12 mouse cellular contexts compared by ENCODE assay signal in the genomic region with DNA sequence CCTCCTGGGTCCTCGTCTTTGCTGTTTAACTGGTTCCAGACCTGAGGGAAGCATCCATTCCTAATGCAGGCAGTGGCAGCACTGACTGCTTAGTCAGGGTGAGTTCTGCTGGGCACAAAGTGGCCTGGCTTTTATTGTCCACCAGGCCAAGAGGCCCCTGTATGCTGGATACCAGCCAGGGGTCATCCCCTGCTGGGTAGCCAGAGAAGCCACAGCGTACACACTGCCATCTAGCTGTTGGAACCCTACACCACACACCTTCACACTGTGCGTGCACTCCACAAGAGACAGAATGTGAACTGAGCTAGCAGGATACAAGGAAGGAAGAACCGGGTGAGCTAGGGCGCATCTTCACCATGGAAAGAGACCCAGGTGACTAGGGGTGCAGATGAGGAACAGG.
A peak's percentile ranks its signal among the peaks of the same experiment; 100 is the strongest.
DNase-seq lines count a peak whose midpoint lies in the region; ATAC-seq and TF ChIP-seq lines count a peak whose summit lies in the region.
"Had no signal": no experiment of that assay in that cellular context is flagged by ENCODE, and none has a peak within 500 bp of the region (broad histone marks: within the 10 kb centered on the region; RNA-seq: fewer than 3 reads in every experiment).

No protein-coding gene starts in this region.

- peak; percentile 15 for TF ChIP-seq CTCF in liver, adult 2 months (IDR thresholded peaks at IDR 0.05; ENCODE audit: low read depth, low read length)
- TF ChIP-seq CTCF in embryonic fibroblast, embryonic 13.5 days (IDR thresholded peaks at IDR 0.05; ENCODE audit: borderline replicate concordance, insufficient read depth, low read length): peak; percentile 46; the same call in 1 of the 2 replicates
- no peak for TF ChIP-seq CTCF in olfactory bulb, adult 2 months (IDR thresholded peaks at IDR 0.05; ENCODE audit: insufficient read depth, low read depth, low read length)

- no peaks in the 10 kb centered on the region for H3K36me3 ChIP-seq in embryonic facial prominence, embryonic 11.5 days (replicated peaks; ENCODE audit: control insufficient read depth, insufficient read depth, low read depth, low read length)
- H3K36me3 ChIP-seq in embryonic facial prominence, embryonic 10.5 days (replicated peaks): no peaks in the 10 kb centered on the region
- H3K36me3 ChIP-seq in liver, adult 2 months (ENCODE audit: control insufficient read depth, insufficient read depth, low read length): no peaks in the 10 kb centered on the region
- no peaks in the 10 kb centered on the region for H3K36me3 ChIP-seq in liver, embryonic 11.5 days (ENCODE audit: control insufficient read depth, insufficient read depth, low read length)
- H3K36me3 ChIP-seq in forebrain, embryonic 13.5 days (ENCODE audit: poor library complexity, severe bottlenecking): no peaks in the 10 kb centered on the region

- no peaks in the 10 kb centered on the region for H3K9me3 ChIP-seq in embryonic facial prominence, embryonic 11.5 days (replicated peaks; ENCODE audit: control insufficient read depth, low read length)
- H3K9me3 ChIP-seq in embryonic facial prominence, embryonic 10.5 days: no peaks in the 10 kb centered on the region
- H3K9me3 ChIP-seq in liver, embryonic 11.5 days (ENCODE audit: control insufficient read depth, low read length): no peaks in the 10 kb centered on the region
- H3K9me3 ChIP-seq in forebrain, embryonic 13.5 days (replicated peaks): no peaks in the 10 kb centered on the region

- WGBS in embryonic facial prominence, embryonic 11.5 days: 53% methylated on average over 5 of the region's 5 CpGs
- 55% methylated on average over 5 of the region's 5 CpGs for WGBS in embryonic facial prominence, embryonic 10.5 days
- WGBS in liver, adult 2 months: 85% methylated on average over 5 of the region's 5 CpGs
- 54% methylated on average over 5 of the region's 5 CpGs for WGBS in liver, embryonic 11.5 days
- 66% methylated on average over 5 of the region's 5 CpGs for WGBS in olfactory bulb, adult 2 months
- 59% methylated on average over 5 of the region's 5 CpGs for WGBS in forebrain, embryonic 13.5 days

- H3K27me3 ChIP-seq in embryonic facial prominence, embryonic 11.5 days (ENCODE audit: control insufficient read depth, insufficient read depth, low read length): no peaks in the 10 kb centered on the region
- 0 out of 2 replicates have a peak, but pooled peaks cover 11% of the 10 kb centered on the region for H3K27me3 ChIP-seq in embryonic facial prominence, embryonic 10.5 days (replicated peaks; ENCODE audit: low read depth, poor library complexity, severe bottlenecking)
- no peaks in the 10 kb centered on the region for H3K27me3 ChIP-seq in liver, adult 2 months (ENCODE audit: control insufficient read depth, insufficient read depth, low read length)
- no peaks in the 10 kb centered on the region for H3K27me3 ChIP-seq in liver, embryonic 11.5 days (replicated peaks; ENCODE audit: control insufficient read depth, insufficient read depth, low read length)
- no peaks in the 10 kb centered on the region for H3K27me3 ChIP-seq in forebrain, embryonic 13.5 days

- H3K9ac ChIP-seq in embryonic facial prominence, embryonic 11.5 days (replicated peaks; ENCODE audit: low read length): no peak overlapping the region
- no peak overlapping the region for H3K9ac ChIP-seq in liver, adult 2 months (ENCODE audit: low read depth, low read length)
- no peak overlapping the region for H3K9ac ChIP-seq in liver, embryonic 11.5 days (ENCODE audit: low read depth, low read length)
- no peak overlapping the region for H3K9ac ChIP-seq in forebrain, embryonic 13.5 days

- no peaks in the 10 kb centered on the region for H3K79me2 ChIP-seq in liver, adult 2 months (ENCODE audit: control insufficient read depth, insufficient read depth, low read length)

- H3K4me1 ChIP-seq in embryonic facial prominence, embryonic 11.5 days (ENCODE audit: control insufficient read depth, insufficient read depth, low read length): peaks cover 1% of the 10 kb centered on the region; the same call in 1 of the 2 replicates
- peaks cover 52% of the 10 kb centered on the region for H3K4me1 ChIP-seq in embryonic facial prominence, embryonic 10.5 days
- no peaks in the 10 kb centered on the region for H3K4me1 ChIP-seq in liver, adult 2 months (ENCODE audit: control insufficient read depth, insufficient read depth, low read length)
- H3K4me1 ChIP-seq in liver, embryonic 11.5 days (replicated peaks; ENCODE audit: control insufficient read depth, insufficient read depth, low read length): peaks cover 4% of the 10 kb centered on the region
- H3K4me1 ChIP-seq in embryonic fibroblast, embryonic 13.5 days (ENCODE audit: control insufficient read depth, insufficient read depth, low read length): peaks cover 5% of the 10 kb centered on the region; the same call in 1 of the 2 replicates
- H3K4me1 ChIP-seq in olfactory bulb, adult 2 months (ENCODE audit: control insufficient read depth, insufficient read depth, low read length): peaks cover 52% of the 10 kb centered on the region
- peaks cover 56% of the 10 kb centered on the region for H3K4me1 ChIP-seq in forebrain, embryonic 13.5 days

- ATAC-seq in embryonic facial prominence, embryonic 11.5 days (replicated peaks; ENCODE audit: insufficient number of reproducible peaks, low FRiP score, low TSS enrichment, low read depth): no peak
- no peak for ATAC-seq in liver, embryonic 11.5 days (replicated peaks; ENCODE audit: low FRiP score)
- no peak for ATAC-seq in forebrain, embryonic 13.5 days
- ATAC-seq: CD4-positive, CD25-positive, alpha-beta regulatory T cell, adult 4 months; hindbrain, embryonic 16.5 days had no signal

- H3K27ac ChIP-seq in embryonic facial prominence, embryonic 11.5 days (replicated peaks; ENCODE audit: low read depth, low read length): no peak overlapping the region
- H3K27ac ChIP-seq in embryonic facial prominence, embryonic 10.5 days (replicated peaks): no peak overlapping the region
- no peak overlapping the region for H3K27ac ChIP-seq in liver, adult 2 months (replicated peaks; ENCODE audit: insufficient read depth, low read depth, low read length)
- H3K27ac ChIP-seq in liver, embryonic 11.5 days (ENCODE audit: low read depth, low read length): no peak overlapping the region
- no peak overlapping the region for H3K27ac ChIP-seq in embryonic fibroblast, embryonic 13.5 days (ENCODE audit: insufficient read depth, low read length)
- H3K27ac ChIP-seq in olfactory bulb, adult 2 months (ENCODE audit: insufficient read depth, low read depth, low read length): peak overlapping the region; percentile 97; the same call in 1 of the 2 replicates
- no peak overlapping the region for H3K27ac ChIP-seq in forebrain, embryonic 13.5 days

- H3K4me3 ChIP-seq in embryonic facial prominence, embryonic 11.5 days (ENCODE audit: low read depth, low read length): no peak overlapping the region
- H3K4me3 ChIP-seq in embryonic facial prominence, embryonic 10.5 days: no peak overlapping the region
- no peak overlapping the region for H3K4me3 ChIP-seq in liver, adult 2 months (ENCODE audit: insufficient read depth, low read depth, low read length)
- no peak overlapping the region for H3K4me3 ChIP-seq in liver, embryonic 11.5 days (ENCODE audit: low read depth, low read length)
- no peak overlapping the region for H3K4me3 ChIP-seq in embryonic fibroblast, embryonic 13.5 days (ENCODE audit: insufficient read depth, low read length)
- H3K4me3 ChIP-seq in olfactory bulb, adult 2 months (ENCODE audit: insufficient read depth, low read depth, low read length): no peak overlapping the region
- H3K4me3 ChIP-seq in forebrain, embryonic 13.5 days: no peak overlapping the region
- H3K4me3 ChIP-seq: erythroblast, embryonic 14.5 days had no signal

- TF ChIP-seq POLR2A in liver, adult 2 months (IDR thresholded peaks at IDR 0.05; ENCODE audit: extremely low read depth, insufficient read depth, low read length): no peak
- no peak for TF ChIP-seq POLR2A in embryonic fibroblast, embryonic 13.5 days (IDR thresholded peaks at IDR 0.05; ENCODE audit: low read depth, low read length)
- TF ChIP-seq POLR2A in olfactory bulb, adult 2 months (IDR thresholded peaks at IDR 0.05; ENCODE audit: insufficient read depth, low read depth, low read length): no peak

- peak; percentile 10 for DNase-seq in embryonic facial prominence, embryonic 11.5 days (ENCODE audit: low spot score)
- no peak for DNase-seq in embryonic facial prominence, embryonic 10.5 days (ENCODE audit: low spot score)
- no peak for DNase-seq in liver, adult 2 months (ENCODE audit: extremely low read depth, low read depth, low spot score)
- no peak for DNase-seq in liver, embryonic 11.5 days (ENCODE audit: low spot score)
- no peak for DNase-seq in thymus, adult 18-20 months

- H3K4me2 ChIP-seq in embryonic facial prominence, embryonic 11.5 days (ENCODE audit: low read depth, low read length): no peak overlapping the region
- H3K4me2 ChIP-seq in liver, embryonic 11.5 days: no peak overlapping the region
- no peak overlapping the region for H3K4me2 ChIP-seq in forebrain, embryonic 13.5 days
- H3K4me2 ChIP-seq: midbrain, embryonic 11.5 days had no signal
